Mouse (Mus musculus): ENCODE results near the gene Nop9.

DNA sequence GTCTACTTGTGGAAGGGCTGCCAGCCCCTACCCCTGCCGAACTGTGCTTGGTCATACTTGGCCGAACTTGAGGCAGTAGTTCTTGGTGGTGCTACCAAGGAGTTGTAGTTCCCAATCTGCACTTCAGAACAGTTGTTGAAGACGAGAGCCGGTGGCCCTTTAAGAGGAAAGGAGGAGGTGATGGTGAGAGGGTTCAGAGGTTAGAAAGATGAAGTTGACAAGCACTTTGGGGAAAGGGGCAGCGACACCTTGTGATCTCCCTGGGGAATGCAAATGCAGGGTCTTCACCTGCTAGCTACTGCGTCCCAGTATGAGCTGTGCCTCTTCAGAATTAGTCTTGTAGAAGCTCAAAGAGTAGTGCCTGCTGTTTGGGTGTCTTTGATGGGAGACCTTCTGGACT is 39.7 kb downstream of the Nop9 start:
- no peak for TF ChIP-seq ZNF384 (IDR thresholded peaks at IDR 0.05; ENCODE audit: low read depth, low read length)
- no peak for TF ChIP-seq NELFE (IDR thresholded peaks at IDR 0.05; ENCODE audit: low read depth, low read length)
- TF ChIP-seq CTCF (conservative IDR thresholded peaks at IDR 0.05 in 1 of 2, IDR thresholded peaks at IDR 0.05 in 1 of 2; ENCODE audit: low read depth in 2 of 2, low read length in 2 of 2): peak in 1 of 2 experiments; percentile 52; a peak in 2 of 4 replicates
- TF ChIP-seq EP300 (IDR thresholded peaks at IDR 0.05; ENCODE audit: low read length): no peak
- TF ChIP-seq MAX (IDR thresholded peaks at IDR 0.05; ENCODE audit: low read length): no peak
- no peak for TF ChIP-seq JUND (conservative IDR thresholded peaks at IDR 0.05; ENCODE audit: low read depth, low read length)
